Mouse (Mus musculus): Measurements from ENCODE around the gene Spata33. TPM values are rescaled to one million over a fixed set of nuclear protein-coding genes. Genes with fewer than 3 reads are reported as not detected.

Gene Spata33
- not detected for total RNA-seq (2023)

DNA sequence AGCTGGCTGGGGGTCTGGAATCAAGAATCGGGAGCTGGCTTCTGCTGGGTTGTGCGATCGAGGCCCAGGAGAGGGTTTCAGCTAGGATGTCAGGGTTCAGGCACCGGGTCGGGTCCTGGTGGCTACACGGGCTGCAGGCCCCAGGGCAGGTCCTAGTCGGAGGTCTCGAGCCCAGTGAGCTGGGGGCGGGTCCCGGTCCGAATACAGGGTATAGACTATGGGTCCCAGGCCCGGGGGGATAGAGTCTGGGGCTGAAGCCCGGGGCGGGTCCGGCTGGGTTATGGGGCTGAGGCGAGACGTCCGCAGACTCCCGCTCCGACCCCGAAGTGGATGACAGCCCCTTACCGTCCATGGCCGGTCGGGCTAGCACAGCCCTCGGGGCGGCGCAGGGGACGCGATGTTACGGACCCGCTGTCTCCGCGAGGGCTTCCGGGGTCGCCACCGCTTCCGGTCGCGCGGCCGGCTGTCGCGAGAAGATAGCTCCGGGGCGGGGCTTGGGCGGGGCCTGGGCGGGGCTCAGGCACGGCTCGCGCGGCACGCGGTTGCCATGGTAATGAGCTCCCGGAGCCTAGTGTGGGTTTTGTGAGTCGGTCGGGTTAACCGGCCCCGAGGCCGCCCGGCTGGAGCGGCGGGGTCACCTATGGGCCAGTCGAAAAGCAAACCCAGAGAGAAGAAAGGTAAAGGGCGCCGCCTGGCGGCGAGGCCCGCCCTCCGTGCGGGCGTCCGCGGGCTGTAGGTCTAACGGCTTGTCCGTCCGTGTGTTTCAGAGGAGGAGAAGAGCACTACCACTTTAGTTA, at the start of gene Spata33, which contains the start of gene Chmp1a:
Gene Spata33 (plus strand): TSS at position 512 of the 797 bp plus-strand sequence.
Gene Chmp1a (minus strand): TSS at position 443 of the 797 bp plus-strand sequence.

DNA sequence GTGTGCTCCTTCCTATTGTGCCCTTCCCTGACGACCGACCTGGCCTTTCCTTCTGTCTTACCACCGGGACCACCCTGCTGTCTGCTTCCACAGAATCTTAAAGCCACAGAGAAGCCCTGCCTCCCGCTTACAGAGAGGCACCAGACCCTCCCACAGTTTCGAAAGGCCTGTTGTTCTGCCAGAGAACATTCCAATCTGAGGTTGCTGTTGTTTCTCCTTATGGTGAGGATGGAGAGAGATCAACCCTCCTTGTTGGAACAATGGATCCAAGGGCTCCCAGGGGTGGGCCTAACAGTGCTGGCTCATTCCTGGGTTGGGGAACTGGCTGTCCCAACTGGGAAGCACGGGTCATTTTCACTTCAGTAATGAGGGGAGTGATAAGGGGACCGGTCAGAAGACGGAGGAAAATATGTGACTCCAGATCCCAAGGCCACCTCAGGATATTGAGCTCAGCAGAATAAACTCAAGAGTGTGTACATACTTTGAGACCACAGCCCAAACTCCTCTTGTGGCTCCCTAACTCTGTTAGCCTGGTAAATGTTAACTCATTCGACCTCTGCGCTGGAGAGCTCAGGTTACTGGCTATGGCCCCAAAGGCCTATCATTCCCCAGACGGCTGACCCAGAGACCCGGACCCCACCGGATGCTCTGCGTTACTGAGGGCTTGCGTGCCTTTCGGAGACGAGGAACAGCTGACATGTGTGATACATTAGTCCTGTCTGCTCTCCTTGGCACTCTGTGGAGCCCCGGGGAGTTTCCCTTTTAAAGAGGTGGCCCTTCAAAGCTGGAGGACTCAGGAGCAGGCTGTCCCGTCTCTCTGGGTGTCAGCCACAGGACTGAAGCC, 26.8 kb upstream of the Spata33 start, which contains the start of gene Dpep1:
Gene Dpep1 (plus strand): TSS at position 677 of the 844 bp plus-strand sequence.

DNA sequence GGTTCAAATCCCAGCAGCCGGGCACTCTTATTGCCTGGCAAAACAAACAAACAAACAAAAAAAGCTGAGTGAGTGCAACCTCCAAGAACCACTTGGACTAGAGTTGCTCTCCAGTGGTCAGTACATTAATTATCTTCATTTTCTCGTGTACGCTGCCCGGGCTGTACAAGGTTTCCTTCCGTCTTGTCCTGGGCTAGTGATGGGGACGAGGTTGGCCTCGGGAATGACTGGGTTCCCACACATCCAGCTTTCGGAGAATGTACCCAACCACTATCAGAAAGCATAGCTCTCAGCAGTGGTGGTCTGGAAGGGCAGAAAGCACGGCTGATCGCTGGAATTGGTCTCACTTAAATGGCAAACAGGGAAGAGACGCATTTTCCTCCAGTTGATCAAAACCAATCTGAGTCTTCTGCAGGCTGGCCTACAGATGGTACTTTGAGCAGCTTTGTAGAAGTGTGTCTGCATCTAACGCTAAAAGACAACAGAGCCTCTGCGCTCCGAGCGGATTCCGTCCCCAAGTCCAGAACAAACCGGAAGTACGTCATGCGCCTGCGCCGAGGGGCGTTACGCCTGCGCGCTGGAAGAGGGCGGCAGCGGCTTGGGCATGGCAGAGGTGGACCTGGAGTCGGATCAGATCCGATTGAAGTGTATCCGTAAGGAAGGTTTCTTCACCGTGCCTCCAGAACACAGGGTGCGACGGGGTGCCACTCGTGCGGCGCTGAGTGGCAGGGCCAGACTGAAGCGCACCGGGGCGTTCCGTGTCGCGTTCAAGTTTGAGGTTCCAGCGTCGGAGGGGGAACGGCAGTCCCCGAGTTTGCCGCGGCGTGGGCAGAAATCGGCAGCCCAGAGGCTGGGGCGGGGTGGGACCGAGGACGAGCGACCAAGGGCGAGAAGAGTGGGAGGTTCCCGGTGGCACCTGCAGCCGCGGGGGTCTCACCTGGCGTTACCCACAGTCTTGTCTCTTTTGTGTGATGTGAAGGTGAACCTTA, 11.9 kb downstream of the Spata33 start, which contains the start of gene Cdk10:
Gene Cdk10 (plus strand): TSS at position 565 of the 989 bp plus-strand sequence.

DNA sequence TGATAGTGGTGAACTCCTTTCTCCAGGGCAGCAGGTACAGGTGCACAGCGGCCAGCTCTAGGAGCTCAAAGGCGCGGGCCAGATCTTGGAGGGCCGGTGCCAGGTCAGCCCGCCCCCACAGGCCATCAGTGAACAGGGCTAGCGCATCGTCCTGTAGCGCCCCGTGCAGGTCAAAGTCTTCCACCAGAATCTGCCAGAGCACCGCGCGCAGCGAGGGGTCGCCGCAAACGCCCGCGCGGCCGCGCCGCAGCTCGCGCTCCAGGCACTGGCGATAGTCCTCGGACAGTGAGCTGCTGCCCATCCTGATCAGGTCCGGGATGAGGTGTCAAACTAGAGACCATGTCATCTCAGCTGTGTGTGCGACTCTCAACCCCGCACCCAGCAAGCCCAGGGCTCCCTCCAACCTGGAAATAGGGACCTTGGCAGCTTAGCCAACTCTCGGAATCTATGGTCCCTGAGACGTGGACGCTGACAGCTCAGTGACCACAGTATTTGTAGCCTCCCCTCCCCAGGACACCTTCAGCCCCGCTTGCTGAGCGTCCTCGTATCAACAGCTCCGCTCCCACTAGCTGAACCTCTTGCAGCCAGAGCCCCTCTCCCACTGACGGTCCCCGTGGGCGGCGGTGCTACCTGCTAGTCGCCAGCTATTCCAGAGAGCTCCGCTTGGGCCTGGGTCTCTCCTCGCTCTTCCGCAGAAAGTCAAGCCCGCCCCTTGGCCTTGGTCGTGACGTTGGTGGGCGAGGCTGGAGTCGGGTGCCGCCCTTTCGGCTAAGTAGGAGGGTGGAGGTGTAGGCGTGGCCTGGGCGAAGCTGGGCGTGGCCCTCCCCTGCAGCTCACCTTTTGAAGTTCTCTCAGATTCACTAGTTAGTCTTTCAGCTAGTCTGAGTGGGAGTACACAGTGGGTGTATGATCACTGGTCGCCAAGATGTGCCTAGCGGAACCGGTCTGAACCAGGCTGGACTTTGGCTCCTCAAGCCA, 23.2 kb downstream of the Spata33 start, which contains the start of gene Spata2l:
Gene Spata2l (minus strand): TSS at position 714 of the 978 bp plus-strand sequence.

DNA sequence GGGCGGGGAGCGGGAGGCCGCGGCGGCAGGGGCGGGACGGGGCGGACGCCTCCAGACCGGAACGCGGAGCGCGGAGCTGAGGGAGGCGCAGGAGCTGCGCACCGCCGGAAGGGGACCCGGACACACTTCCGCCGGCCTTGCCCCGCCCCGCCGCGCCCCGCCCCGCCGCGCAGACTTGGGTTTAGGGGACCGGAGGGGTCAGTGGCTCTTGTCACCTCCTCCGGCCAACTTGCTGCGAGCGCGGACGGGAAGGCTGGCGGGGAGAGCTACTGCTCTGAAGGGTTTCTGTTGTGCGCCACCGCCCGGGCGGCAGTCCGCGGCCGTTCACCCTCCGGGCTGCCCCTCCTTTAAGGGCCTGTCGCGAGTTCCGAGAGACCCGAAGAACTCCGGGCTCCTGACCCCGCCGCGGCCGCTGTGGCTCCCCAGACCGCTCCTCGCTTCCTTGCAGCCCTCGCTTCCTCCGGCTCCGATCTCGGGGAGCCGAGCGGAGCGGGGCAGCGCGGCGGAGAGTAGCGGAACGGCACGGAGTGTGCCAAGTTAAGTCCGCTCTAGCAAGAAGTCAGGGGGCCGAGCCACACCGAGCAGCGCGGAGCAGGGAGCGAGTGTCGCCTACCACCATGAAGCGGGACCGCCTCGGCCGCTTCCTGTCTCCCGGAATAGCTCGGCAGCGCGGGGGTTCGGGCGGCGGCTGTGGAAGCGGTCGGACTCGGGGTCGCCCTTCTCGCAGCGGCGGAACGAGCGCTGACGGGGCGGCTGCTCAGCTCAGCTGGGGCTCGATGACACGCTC, 41.7 kb downstream of the Spata33 start, which contains the start of the genes Zfp276 and Vps9d1:
Gene Zfp276 (plus strand): TSS at position 97 of the 787 bp plus-strand sequence.
Gene Vps9d1 (minus strand): TSS at position 250 of the 787 bp plus-strand sequence.

Other genes with a start within 250 kb of the Spata33 start
- gene Ankrd11, start 170.6 kb upstream of the Spata33 start, total RNA-seq (2023): 100 to 1,000 TPM; 315 to 332 TPM
- 10 to 100 TPM; 64.1 to 68.2 TPM for gene Spg7, start 149.9 kb upstream of the Spata33 start, total RNA-seq (2023)
- 1,000 to 10,000 TPM; 1,793 to 1,834 TPM for gene Rpl13, start 110.5 kb upstream of the Spata33 start, total RNA-seq (2023)
- gene Cpne7, start 95.5 kb upstream of the Spata33 start, total RNA-seq (2023): 1 to 10 TPM; 2.4 to 4.4 TPM
- gene Sult5a1, start 54.5 kb upstream of the Spata33 start, total RNA-seq (2023): not detected
- not detected for gene Dpep1, start 26.6 kb upstream of the Spata33 start, total RNA-seq (2023)
- gene Chmp1a, start 69 bp upstream of the Spata33 start, total RNA-seq (2023): 10 to 100 TPM; 66.2 to 94.1 TPM
- gene Cdk10, start 12.0 kb downstream of the Spata33 start, total RNA-seq (2023): 10 to 100 TPM; 56.3 to 72.4 TPM
- gene Spata2l, start 23.4 kb downstream of the Spata33 start, total RNA-seq (2023): 10 to 100 TPM; 10.6 to 14.3 TPM
- 10 to 100 TPM; 35.2 to 40.2 TPM for gene Zfp276, start 41.4 kb downstream of the Spata33 start, total RNA-seq (2023)
- 10 to 100 TPM; 31.2 to 33.0 TPM for gene Vps9d1, start 41.5 kb downstream of the Spata33 start, total RNA-seq (2023)
- gene Fanca, start 105.7 kb downstream of the Spata33 start, total RNA-seq (2023): 1 to 10 TPM; 9.8 TPM
- gene Spire2, start 119.9 kb downstream of the Spata33 start, total RNA-seq (2023): not detected
- gene Tcf25, start 160.9 kb downstream of the Spata33 start, total RNA-seq (2023): 100 to 1,000 TPM; 195 to 202 TPM
- under 1 TPM; 0.58 to 0.86 TPM for gene Mc1r, start 194.3 kb downstream of the Spata33 start, total RNA-seq (2023)
- 1 to 10 TPM; 1.2 to 1.5 TPM for gene Tubb3, start 198.6 kb downstream of the Spata33 start, total RNA-seq (2023)
- 10 to 100 TPM; 13.8 to 20.9 TPM for gene Def8, start 210.7 kb downstream of the Spata33 start, total RNA-seq (2023)

Data from T-cell, adult 66 days (primary cell).